Mouse (Mus musculus) G1E (cell line): Measurements from ENCODE around the gene Zfp74. TPM values are rescaled to one million over a fixed set of nuclear protein-coding genes. Genes with fewer than 3 reads are reported as not detected.

ENCODE experiments used
- ATAC-seq: 2 replicates; pipeline ENCODE4 v1.8.0; 2016; ENCODE audit warnings: mild to moderate bottlenecking; ENCODE audit not compliant: insufficient number of reproducible peaks, poor library complexity, low FRiP score, severe bottlenecking; ENCODE audit errors: extremely low read depth
- DNase-seq: peaks from one replicate; pipeline ENCODE4 v3.0.0; 2012; ENCODE audit warnings: low spot score
- H3K27me3 ChIP-seq: 2 replicates; pipeline ENCODE4 v1.6.1; 2012; ENCODE audit warnings: mild to moderate bottlenecking, low read length, inconsistent platforms; ENCODE audit not compliant: insufficient read depth
- H3K36me3 ChIP-seq: replicated peaks from 2 replicates; pipeline ENCODE3; 2012; ENCODE audit warnings: mild to moderate bottlenecking, inconsistent platforms
- H3K4me1 ChIP-seq: 2 replicates; pipeline ENCODE4 v1.6.1; 2012; ENCODE audit warnings: low read depth, low read length, inconsistent platforms, mixed read lengths; ENCODE audit not compliant: insufficient read depth
- H3K4me3 ChIP-seq: 2 replicates; pipeline ENCODE4 v1.5.1; 2012; ENCODE audit warnings: low read depth, mild to moderate bottlenecking, inconsistent platforms, low read length, moderate library complexity, mixed read lengths
- H3K9me3 ChIP-seq: replicated peaks from 2 replicates; pipeline ENCODE4 v1.6.1; 2012; ENCODE audit warnings: inconsistent platforms
- CTCF ChIP-seq: IDR thresholded peaks from 2 replicates; pipeline ENCODE4 v1.5.1; 2012; ENCODE audit warnings: low read depth, low read length, inconsistent platforms, mixed read lengths
- GATA1 ChIP-seq: IDR thresholded peaks from 2 replicates; pipeline ENCODE4 v1.6.1; 2012; ENCODE audit warnings: borderline replicate concordance, low read length, inconsistent platforms, mixed read lengths
- GATA2 ChIP-seq: IDR thresholded peaks from 2 replicates; pipeline ENCODE4 v1.6.1; 2012; ENCODE audit warnings: low read depth, low read length, inconsistent platforms, borderline replicate concordance
- POLR2AphosphoS5 ChIP-seq: IDR thresholded peaks from 2 replicates; pipeline ENCODE4 v1.6.1; 2012; ENCODE audit warnings: low read depth, low read length, inconsistent platforms; ENCODE audit not compliant: insufficient replicate concordance
- TAL1 ChIP-seq: conservative IDR thresholded peaks from 2 replicates; pipeline ENCODE4 v1.6.1; 2012; ENCODE audit warnings: low read depth, low read length, inconsistent platforms, mixed read lengths
- polyA plus RNA-seq: library from polyadenylated mRNA; stranded (reverse); fragments of >175 nt; gene quantifications from 2 replicates; pipeline ENCODE4 v1.2.3, GENCODE M21; 2012
- total RNA-seq, 2 experiments: library from RNA; stranded (forward) in 1 of 2; stranded (reverse) in 1 of 2; fragments of 200-1000 nt in 1 of 2; fragments of >200 nt in 1 of 2; fragmentation: Nextera tagmentation in 1 of 2; gene quantifications; 2 replicates each; pipeline ENCODE4 v1.2.3; 2014 to 2017

The Zfp74 gene
- total and polyA plus RNA-seq, 3 experiments = 7.8 to 26.9 (median 9.8) TPM

DNA sequence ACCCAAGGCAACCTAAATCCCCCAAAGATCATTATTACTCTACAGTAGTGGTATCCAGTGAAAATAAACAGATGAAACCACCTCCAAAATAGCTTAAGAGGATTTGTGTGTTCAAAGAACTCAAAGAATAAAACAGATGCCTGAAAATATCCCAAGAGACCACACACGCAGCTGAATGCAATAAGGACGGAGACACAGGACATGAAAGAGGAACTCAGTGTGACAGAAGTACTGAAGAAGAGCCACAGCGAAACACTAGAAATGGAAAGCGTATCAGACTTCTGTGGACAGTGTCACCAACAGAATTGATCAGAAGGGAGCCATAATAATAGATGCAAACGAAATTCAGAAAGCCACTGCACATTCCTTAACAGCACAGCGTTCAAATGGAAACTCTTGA is 15.0 kb downstream of the Zfp74 start:
- ATAC-seq (no peak), DNase-seq (no peak)
- no peaks in the 10 kb centered on the region for H3K27me3 ChIP-seq
- TF ChIP-seq TAL1 (no peak), POLR2AphosphoS5 (no peak), GATA1 (no peak), GATA2 (no peak), CTCF (no peak)
- peaks cover 76% of the 10 kb centered on the region for H3K36me3 ChIP-seq
- no peaks in the 10 kb centered on the region for H3K9me3 ChIP-seq
- no peaks in the 10 kb centered on the region for H3K4me1 ChIP-seq
- no peak overlapping the region for H3K4me3 ChIP-seq

DNA sequence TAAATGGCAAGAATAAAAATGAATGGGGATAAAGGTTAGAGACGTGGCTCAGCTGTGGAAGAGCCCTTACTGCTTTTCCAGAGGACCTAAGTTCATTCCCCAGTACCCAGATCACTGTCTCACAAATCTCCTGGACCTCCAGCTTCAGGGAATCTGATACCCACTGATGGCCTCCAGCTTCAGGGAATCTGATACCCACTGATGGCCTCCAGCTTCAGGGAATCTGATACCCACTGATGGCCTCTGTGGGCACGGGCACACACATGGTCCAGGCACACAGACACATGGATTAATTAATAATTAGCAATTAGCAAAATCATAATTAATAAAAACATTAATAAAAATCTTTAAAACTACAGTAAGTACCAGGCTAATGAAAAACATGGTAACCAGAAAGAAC is 31.1 kb downstream of the Zfp74 start:
- ATAC-seq = no peak
- TF ChIP-seq GATA2 (no peak), TAL1 (no peak), GATA1 (no peak), POLR2AphosphoS5 (no peak), CTCF (no peak)
- DNase-seq = no peak
- H3K4me3 ChIP-seq = no peak overlapping the region
- no peaks in the 10 kb centered on the region for H3K4me1 ChIP-seq
- H3K27me3 ChIP-seq = no peaks in the 10 kb centered on the region
- no peaks in the 10 kb centered on the region for H3K36me3 ChIP-seq
- no peaks in the 10 kb centered on the region for H3K9me3 ChIP-seq

DNA sequence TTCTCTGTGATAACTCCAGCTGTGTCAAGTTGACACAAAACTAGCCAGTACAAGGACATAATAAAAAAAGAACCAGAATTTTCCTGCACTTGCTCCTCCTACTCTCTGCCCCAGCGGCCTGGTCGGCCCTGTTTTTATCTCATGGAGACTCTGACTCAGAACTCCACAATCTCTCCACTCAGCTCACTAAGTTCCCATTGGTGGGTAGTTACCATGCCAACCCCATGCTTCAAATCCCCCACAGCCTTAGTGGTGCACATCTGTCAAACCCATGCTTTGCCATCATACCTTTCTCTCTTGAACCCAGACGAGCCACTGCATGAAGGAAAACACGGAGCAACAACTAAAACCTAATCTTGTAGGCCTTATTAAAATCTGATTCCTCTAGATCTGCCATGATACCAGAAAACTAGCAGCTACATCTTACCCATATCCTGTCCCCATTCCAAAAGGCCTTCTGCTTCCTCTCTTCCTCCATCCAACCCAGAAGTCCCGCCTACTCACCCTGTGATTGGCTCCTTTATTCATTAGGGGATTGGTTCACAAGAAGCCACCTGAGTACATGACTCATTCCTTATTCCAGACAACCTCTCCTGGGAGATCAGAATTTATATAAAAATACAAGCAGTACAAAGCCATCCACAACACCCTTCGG is 32.3 kb downstream of the Zfp74 start:
- Histone ChIP-seq H3K27me3 (no peaks in the 10 kb centered on the region), H3K4me3 (no peak overlapping the region), H3K9me3 (no peaks in the 10 kb centered on the region), H3K36me3 (no peaks in the 10 kb centered on the region), H3K4me1 (no peaks in the 10 kb centered on the region)
- no peak for ATAC-seq
- DNase-seq = no peak
- TF ChIP-seq GATA1 (no peak), CTCF (no peak), POLR2AphosphoS5 (no peak), GATA2 (no peak), TAL1 (no peak)

DNA sequence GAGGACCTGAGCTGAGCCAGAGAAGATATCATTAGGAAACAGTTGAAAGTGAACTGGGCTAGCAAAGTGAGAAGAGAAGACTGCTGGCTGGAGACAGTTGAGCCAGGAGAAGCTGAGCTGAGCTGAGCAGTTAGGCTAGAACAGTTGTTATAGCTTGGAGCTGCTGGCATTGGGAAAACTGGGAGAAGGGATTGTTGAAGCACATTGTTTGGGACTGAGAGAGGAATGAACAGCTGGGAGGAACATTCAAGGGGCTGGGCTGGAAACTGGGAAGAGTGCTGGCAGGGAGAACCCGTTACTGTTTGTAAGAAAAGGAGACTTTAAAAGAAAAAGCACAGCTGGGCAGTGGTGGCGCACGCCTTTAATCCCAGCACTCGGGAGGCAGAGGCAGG is 35.8 kb downstream of the Zfp74 start:
- no peak for ATAC-seq
- Histone ChIP-seq H3K9me3 (peaks cover 6% of the 10 kb centered on the region), H3K36me3 (peaks cover 18% of the 10 kb centered on the region), H3K27me3 (no peaks in the 10 kb centered on the region), H3K4me3 (no peak overlapping the region), H3K4me1 (no peaks in the 10 kb centered on the region)
- TF ChIP-seq GATA1 = no peak
- no peak for TF ChIP-seq POLR2AphosphoS5
- TF ChIP-seq CTCF = no peak
- no peak for TF ChIP-seq GATA2
- no peak for TF ChIP-seq TAL1
- no peak for DNase-seq

DNA sequence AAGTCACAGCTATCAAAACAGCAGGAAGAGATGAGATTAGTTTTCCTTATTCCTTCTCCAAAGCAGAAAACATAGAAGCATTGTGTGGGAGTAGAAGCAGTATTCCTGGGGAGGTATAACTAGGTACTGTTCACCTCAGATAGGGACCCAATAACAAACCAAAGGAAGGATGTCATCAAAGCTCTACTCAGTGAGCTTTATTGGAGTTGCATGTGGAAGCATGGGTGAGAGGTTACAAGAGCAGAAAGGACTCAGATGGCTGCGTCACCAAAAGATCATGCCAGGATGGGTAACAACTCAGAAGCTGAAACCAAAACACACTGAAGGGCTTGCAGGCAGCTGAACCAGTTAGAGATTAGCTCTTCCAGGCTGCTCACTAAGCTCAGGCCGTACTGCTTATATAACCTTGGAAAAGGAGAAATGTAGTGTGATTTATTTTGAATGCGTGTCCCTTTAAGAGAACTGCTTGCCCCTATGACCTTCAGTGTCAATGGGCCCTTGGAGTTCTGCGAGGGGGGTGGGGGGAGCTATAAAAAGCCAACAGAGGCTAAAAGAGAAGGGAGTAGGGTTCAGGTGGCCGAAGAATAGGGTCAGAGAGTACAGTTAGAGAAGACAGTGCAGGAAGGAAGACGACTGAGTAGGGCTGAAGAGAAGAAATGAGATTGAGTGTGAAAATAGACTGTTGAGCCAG is 36.4 kb downstream of the Zfp74 start:
- peaks cover 21% of the 10 kb centered on the region for H3K36me3 ChIP-seq
- ATAC-seq (no peak), DNase-seq (no peak)
- no peak overlapping the region for H3K4me3 ChIP-seq
- H3K9me3 ChIP-seq = peaks cover 6% of the 10 kb centered on the region
- TF ChIP-seq TAL1 (no peak), GATA2 (no peak), GATA1 (no peak), CTCF (no peak), POLR2AphosphoS5 (no peak)
- no peaks in the 10 kb centered on the region for H3K27me3 ChIP-seq
- H3K4me1 ChIP-seq = no peaks in the 10 kb centered on the region

DNA sequence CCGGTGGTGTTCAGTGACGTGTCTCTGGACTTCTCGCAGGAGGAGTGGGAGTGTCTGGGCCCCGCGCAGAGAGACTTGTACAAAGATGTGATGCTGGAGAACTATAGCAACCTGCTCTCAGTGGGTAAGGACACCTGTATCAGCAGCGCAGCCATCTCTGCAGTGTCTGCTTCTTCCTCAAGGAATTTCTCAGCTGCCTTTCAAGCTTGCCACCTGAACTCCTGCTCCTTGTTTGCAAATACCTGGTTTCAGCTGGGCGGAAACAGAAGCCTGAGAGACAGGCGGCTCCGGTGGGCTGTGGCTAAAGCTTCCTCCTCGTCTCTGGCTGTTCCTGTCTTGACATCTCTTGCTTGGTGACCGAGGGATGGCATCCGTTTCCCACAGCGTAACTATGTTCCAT is 41.7 kb downstream of the Zfp74 start:
- H3K4me3 ChIP-seq = no peak overlapping the region
- H3K9me3 ChIP-seq = peaks cover 6% of the 10 kb centered on the region
- H3K27me3 ChIP-seq = no peaks in the 10 kb centered on the region
- H3K36me3 ChIP-seq = peaks cover 32% of the 10 kb centered on the region
- TF ChIP-seq TAL1 (no peak), POLR2AphosphoS5 (no peak), CTCF (no peak), GATA2 (no peak), GATA1 (no peak)
- H3K4me1 ChIP-seq = peaks cover 10% of the 10 kb centered on the region
- no peak for DNase-seq
- no peak for ATAC-seq
